Mouse (Mus musculus): Measurements from ENCODE around the gene Sorcs3.

GRCm38 (mm10) chr19:48725851-48726419 is 520.1 kb downstream of the Sorcs3 start:
- TF ChIP-seq GATA1 (IDR thresholded peaks at IDR 0.05; ENCODE audit: borderline replicate concordance, low read length), result no peak
- TF ChIP-seq FLI1 (IDR thresholded peaks at IDR 0.05; ENCODE audit: low read length), result no peak
